Mouse (Mus musculus) urinary bladder, postnatal 14 days (tissue): ENCODE data around the gene Ccdc157.
"Not testable (repeated sequence)": the region's sequence is repeated elsewhere in the genome, so short reads cannot be mapped to it uniquely, and the experiment has no call there.

Source experiments
- DNase-seq: peaks from one replicate; pipeline ENCODE4 v3.0.0; 2021; ENCODE audit warnings: low spot score

Ccdc157 gene

DNA sequence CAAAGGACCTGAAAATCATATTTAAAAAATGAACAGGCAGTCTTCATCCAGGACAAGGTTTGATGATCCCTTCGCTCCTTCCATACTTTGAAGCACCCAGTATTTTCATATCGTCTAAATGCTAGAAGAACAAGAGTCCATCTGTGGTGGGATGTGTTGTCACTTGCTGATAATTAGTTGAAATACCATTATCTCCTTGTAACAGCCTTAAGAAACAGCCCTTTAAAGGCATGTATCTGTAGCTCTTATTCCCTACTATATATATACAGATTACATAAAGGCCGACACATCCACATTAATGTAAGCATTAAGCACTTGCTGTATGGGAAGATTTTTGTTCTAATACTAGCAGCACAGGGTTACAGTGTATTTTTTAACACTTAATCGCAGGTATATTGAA is 31.6 kb downstream of the Ccdc157 start:
- not testable (repeated sequence) for DNase-seq

DNA sequence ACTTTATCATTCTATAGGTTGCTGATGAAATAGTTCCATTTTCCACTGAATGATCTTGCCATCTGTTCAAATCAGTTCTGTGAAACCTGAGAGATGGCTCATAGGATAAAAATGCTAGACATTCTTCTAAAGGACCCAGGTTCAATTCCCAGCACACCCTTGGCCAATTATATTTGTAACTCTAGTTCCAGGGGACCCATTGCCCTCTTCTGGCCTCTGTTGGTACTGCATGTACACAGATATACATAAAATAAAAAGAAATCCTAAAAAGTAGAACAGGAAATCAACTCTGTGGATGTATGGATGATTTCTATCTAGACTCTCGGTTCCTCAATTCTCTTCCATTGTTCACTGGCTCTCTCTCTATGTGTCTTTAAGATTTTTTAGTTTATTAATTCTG is 33.0 kb downstream of the Ccdc157 start:
- DNase-seq: no peak

DNA sequence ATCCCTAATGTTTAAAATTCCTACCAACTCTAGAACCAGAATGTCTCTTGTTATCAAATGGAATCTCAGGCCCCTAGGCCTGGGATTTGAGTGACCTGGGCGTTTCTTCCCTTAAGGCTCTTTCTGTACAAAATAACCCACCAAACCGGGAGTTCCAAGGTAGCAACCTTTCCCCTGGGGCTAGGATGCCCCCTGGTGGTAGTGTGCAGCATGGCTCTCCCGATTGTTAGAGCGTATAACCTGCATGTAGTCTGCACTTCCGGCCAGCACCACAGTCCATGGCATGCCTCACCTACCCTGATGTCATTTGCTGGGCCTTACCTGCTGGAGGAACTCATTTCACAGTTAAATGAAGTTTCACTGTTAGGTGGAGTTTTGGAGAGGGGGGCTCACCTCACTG is 36.2 kb downstream of the Ccdc157 start:
- DNase-seq: peak; percentile 49

DNA sequence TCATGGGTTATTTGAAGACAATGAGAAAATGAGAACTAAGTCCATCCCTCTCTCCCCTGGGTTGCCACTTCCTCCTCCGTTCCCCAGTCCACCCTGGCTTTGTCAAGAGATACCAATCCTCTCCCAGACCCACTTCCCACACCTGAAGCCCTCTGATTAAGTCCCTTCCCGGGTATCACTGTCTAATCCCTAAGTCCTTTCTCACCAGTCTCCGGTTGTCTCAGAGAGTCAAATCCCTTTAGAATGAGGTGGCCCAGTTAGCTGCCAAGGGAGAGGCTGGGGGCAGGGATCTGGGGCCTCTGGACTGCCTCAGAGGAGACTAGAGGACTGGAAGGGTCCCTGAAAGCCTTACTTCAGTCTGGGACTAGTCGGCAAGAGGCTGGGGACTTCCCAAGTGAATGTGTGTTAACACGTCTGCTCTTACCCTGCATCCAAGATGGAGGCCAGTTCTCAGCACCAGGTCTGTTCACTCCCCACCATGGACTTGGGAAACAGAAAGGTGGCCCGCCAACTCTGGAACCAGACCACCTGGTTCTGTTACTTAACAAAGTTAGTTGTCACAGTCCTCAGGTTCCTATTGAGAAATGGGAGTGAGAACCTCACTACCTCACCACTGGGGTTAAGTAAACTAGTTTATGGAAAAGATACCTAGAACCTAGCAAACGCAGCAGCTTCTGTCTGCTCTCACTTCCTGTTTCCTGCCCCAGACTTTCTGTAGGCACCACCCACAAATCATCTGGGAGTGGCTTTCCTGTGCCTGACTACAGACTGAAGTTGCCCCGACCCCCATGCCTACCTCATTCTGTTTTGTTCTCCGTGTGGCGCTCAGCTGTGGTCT is 37.1 kb downstream of the Ccdc157 start, which contains the start of gene Sec14l2:
Sec14l2 (minus strand) TSS at position 674 of the 838 bp plus-strand sequence.
- no peak for DNase-seq

DNA sequence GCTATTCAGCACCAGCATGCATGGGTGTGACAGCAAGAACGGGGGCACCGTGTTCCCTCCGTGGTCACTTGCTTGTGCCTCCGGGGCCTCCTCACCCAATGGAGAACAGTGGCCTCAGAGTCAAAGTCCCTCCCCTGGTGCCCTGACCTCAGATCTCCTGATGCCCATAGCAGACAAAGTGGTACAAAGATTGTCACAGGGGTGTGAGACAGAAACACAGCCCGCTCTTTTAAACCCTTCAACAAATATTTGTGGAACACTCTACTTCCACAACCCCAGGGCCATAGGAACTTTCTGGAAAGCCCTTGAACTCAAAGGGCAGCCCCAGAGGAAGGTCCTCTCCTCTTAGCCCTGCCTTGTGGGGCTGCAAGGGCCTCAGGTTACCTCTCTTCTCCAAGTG is 37.9 kb downstream of the Ccdc157 start:
- no peak for DNase-seq

DNA sequence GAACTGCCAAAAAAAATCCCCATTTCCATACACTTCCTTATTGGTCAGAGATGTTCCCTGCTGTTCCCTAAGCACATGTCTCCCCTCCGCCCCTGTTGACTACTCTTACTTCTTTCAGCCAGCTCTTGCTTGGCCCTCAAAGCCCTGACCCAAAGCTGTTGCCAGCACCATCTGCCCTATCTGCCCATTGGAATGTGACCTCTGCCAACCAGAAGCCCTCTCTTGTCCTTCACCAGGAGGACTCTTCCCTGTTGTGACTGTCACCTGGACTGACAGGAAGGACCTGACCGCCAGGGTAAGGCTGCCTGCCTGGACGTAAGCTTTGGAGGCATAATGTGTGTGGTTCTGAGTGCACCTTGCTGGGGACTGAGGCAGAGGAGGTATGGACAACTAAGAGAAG is 38.4 kb downstream of the Ccdc157 start:
- DNase-seq: no peak

DNA sequence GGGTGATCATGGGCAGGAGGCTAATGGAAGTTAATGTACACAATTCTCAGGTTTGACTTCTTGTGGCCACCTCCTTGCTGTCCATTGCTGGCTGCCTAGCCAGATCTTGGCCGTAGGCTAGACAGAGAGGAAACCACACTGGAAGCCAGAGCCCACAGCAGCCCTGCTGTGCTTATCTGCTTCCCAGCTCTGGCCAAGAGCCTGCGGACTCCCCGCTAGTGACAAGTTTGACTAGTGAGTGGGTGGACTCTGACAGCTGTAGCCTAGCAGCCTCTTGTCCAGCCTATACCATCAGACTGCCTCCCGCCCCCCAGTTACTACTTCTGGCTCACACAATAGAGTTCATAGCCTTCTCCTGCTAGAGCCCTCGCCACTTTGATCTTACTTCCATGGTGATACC is 40.5 kb downstream of the Ccdc157 start:
- DNase-seq: no peak

DNA sequence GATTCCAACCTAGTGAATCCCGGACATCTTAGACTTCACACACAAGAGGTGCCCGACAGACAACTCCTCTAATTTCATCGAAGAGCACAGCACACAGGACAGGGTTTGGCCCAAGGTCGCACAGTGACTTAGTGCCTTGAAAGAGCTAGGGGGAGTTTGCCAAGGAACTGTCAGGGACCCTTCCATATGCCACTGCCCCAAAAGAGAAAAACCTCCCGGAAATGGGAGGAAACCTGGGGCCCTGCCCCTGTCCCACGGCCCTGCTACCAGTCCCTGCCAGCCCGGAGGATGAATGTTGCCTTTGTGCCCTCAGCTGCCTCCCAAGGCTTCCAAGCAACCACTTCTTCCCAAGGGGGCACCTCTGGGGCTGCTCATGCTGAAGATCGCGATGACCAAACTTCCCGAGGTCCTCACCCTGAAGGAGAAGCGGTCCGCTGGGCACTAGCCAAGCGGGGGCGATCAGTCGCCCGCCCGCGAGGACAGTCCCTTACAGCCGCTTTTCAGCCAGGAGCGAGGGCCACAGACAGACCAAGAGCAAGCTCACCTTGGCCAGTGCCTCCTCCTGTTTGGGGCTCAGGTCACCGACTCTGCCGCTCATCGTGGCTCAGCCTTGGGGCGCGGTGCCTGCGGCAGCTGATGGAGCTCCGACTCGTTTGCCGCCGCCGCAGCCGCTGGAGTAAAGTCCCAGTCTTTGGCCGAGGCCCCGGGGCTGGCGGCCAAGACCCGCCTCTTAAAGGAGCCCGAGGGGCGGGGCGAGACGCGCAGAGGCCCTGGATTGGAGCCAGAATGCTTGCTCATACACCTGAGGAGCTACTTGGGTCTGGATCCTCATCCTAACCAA is 41.8 kb downstream of the Ccdc157 start:
- peak; percentile 84 for DNase-seq

DNA sequence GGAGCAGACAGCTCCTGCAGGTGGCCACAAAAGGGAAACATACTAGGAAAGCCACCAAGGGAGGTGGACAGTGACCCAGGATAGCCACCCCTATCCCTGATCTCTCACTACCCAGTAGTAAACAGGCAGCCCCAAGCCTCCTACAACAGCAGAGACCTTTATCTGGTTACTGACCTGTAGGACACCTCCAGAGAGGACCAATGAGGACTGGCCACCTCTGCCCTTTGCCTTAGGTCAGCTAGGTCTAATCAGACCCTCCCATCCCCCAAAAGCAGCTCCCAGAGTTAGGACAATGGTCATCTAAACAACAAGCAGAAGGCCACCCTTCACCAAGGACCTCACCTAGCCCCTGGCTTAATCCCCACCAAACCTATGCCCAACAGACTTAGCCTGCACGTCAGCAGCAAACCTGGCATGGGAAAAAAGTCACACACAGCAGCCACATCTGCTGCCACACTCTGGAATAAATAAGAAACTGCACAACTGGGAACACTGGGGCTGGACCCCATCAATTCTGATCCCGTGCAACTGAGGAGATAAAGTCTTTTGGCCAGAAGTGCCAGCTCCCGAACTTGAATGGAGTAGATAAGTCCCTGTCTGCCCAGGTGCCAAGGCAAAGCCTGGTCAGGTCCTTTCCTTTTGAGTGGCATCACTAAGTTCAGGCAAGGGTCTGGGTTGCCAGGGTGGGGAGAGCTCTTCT is 42.6 kb downstream of the Ccdc157 start:
- no peak for DNase-seq

DNA sequence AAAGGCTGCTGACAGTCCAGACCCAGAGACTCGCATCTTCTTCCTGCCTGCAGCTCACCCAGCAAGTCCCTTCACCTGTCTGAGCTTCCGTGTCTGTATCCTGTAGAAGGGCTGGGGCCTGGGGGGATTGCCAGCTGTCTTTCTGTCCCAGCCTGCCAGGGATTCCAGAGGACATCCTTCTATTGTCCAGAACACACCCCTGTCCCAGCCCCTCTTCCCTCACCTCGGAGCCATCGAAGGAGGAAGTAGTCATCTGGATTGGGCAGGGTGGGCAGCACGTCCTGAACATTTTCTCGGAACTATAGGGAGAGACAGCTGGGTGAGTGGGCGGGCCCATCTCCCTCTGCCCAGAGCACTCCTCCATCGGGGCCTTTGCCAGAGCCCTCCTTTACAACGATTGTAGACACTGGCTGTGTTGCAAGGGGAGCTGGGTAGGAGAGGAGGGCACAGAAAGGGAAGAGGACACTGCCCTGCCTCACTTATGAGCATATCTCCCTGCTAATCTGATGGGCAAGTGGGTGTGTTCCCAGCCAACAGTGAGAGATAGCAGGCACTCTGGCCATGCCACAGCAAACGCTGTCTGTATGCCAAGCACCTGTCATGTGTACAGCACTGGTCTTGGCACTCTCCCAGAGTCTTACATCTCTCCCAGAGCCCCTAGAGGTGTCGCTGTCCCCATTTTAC is 43.5 kb downstream of the Ccdc157 start:
- DNase-seq: no peak

DNA sequence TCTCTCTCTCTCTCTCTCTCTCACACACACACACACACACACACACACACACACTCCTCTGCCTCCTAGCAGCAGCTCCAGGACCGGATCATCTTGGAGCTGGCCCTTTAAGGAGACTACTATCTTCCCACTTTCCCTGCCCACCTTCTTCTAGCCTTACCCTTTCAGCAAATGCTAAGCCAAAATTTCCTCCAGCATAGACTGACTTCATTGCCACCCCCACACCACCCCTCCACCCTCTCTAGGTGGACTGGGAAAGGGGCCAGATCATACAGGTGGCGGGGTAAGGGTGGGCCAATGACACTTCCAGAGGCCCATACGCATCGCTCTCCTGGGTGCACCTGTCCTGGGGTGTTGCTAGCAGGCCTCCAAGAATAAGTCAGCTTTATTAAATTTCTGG is 44.7 kb downstream of the Ccdc157 start:
- no peak for DNase-seq

DNA sequence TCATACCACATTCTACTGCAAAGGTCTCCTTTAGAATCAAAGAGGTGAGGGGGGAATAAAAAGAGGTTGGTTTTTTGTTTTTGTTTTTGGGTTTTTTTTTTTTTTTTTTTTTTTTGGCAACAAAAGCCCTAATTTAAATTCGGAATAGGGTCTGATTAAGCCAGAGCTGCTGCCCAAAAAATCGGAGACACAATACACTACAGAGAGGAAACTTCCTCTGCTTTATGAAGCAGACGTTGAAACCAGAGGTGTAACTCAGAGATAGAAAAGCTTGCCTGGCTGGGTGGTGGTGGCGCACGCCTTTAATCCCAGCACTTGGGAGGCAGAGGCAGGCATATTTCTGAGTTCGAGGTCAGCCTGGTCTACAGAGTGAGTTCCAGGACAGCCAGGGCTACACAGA is 45.6 kb downstream of the Ccdc157 start:
- not testable (repeated sequence) for DNase-seq

DNA sequence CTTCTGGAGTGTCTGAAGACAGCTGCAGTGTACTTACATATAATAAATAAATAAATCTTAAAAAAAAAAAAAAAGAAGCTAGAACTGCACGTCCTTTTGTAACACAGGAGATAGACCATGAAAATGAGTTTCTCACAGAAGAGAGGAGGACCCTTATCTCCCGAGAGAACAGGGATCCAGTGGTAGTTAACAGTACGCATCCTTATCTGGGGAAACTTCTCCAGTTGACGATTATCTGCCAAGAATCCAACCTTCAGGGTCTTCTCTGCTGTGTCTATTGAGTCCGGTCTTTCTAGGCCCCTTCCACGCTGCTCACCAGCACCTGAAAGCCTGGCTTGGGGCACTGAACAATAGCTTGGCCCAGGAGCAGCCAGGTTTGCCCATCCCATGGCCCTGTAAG is 46.1 kb downstream of the Ccdc157 start:
- no peak for DNase-seq

DNA sequence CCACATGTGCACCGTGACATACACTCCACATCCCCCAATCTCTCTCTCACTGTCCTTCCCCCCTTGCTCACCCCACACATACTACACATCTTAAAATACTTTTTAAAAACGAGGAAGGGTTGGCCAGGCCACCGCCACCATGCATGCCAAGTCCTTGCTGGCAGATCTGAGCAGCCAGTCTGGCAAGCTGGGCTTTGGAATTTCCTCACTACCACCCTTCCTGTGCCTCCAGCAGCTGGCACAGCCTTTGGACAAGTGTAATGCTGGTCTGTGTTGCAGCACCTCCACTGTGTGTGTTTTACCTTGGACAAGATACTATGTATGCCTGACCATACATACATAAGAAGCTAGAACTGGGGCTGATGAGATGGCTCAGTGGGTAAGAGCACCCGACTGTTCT is 46.6 kb downstream of the Ccdc157 start:
- no peak for DNase-seq

DNA sequence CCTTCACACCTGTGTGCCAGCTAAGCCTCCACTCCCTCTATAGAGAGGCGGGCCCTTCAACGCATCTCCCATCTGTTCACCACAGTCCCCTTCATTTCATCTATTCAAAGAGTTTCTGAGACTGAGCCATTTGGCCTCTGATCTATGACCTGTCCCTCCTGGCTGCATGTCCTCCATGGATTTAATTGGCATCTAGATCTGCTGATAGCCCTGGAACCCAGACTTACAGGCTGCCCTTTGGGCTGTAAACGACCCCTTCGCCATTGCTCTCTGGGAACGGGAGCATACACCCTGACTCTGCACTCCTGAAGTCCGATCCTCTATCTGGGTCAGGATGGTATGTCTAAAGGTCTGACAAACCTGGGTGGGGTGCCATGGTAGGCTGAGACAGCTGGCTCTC is 47.2 kb downstream of the Ccdc157 start:
- no peak for DNase-seq

DNA sequence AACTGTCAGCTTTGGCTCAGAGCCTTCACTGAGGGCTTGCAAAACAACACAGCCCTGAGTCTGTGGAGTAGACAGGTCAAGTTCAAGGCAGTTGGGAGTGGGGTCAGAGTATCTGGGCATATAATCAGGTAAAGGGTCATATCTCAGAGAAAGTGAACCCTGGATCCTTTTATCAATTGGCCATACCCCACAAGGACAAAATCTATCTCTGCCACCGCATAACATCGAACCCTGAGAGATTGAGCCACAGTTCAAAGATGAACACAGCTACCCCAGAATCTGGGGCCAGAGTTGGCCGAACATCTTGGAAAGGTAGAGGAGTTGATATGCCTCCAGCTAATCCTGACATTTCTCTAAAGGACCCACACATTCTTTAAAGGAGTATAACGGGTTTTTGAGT is 48.1 kb downstream of the Ccdc157 start:
- no peak for DNase-seq

DNA sequence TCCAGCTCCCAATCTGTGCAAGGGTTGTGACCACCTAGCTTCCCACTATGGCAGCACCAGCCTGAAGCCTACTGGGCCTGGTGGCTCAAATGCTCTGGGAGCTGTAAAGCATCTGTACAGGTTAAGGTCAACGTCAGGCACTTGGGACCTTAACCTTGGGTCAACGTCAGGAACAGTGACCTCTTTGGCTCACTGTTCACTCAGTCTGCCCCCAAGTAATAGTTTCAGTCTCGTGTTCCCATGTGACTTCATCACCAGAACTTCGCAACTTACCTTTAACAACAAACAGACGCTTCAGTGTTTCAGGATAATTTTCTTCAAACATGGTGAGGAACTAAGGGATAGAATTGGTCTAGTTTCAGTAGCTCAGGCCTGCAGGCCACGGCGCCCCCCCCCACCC is 51.4 kb downstream of the Ccdc157 start:
- DNase-seq: no peak

DNA sequence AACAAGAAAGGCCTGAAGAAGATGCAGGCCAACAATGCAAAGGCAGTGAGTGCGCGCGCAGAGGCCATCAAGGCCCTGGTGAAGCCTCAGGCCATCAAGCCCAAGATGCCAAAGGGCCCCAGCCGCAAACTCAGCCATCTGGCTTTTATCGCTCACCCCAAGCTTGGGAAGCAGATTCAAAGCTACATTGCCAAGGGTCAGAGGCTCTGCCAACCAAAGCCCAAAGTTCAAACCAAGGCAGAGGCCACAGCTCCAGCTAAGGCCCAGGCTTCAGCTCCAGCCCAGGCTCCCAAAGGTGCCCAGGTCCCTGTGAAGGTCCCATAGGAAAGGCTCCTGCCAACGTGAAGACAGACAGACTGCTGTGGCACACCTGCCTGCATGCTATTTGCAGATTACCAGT is 52.2 kb downstream of the Ccdc157 start:
- not testable (repeated sequence) for DNase-seq

DNA sequence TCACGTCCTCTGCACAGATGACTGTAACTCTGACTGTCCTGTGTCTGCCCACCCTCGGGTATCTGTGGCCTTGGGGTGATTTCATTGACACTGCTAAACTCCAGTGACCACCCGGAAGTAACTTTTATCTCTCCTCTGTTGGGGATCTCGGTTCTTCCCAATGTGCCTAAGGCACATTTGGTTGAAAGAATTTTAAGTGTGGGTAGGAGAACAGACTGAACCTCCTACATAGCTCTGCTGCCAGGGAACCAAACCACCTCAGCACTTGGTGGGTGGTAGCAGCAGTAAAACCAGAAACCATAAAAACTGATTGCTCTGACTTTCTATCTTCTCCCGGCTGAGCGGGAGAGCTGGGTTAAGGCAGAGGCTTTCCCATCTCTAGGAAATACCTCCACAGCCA is 54.6 kb downstream of the Ccdc157 start:
- no peak for DNase-seq

DNA sequence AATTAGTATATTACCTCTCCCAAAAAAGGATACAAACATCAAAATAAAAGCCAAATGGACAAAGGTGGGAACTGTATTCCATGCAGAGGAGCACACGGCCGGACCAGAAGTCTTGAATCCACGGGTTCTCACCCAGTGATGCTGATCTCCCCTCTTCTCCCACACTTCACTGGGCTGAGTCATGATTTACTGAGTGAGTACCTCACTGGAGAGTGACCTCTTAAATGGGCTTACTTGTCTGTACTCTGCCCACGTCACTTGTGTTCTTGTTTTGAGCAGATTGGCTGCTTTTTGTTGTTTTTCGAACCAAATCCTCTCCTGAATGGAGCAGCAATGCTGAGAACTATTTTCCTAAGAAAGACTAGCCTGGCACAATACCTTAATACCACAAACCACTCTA is 55.1 kb downstream of the Ccdc157 start:
- no peak for DNase-seq

DNA sequence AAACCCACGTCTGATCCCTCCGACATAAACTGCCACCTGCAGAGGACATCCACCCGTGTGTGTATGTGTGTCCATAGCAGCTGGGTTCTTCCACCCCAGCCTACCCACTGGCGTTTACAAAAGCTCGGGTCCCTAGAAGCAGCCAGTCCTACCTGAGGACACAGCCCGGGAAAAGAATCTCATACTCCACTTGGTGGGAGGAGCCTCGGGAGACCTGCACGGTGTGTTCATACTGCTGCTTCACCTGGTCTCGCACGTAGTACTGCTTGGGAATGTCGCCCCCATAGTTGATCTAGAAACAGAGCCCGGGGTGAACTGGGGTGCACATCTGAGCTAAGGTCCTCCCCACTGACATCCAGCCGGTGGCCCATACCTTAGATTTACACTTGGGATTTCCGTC is 56.6 kb downstream of the Ccdc157 start:
- no peak for DNase-seq

DNA sequence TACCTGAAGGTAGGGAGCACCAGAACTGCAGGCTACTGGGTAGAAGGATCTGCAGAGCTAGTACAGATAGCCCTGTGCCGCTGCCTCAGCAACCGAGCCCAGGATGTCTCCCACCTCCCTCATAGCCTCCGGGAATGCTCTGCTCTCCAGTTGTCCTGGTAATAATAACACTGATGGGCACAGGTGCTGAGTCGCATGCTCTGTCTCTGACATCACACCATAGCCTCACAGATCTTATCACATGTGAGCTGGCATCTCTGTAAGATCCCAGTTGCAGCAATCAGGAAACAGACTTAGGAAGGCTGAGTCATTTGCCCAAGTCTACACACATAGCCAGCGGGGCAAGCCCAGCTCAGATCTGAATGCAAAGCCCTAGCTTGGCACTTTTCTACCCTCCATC is 58.2 kb downstream of the Ccdc157 start:
- DNase-seq: no peak
